Mouse (Mus musculus) spleen, adult 12 weeks (tissue): ENCODE results near the gene Arid3a.

Experiments used
- DNase-seq: peaks from one replicate; pipeline ENCODE4 v3.0.0; 2022; ENCODE audit warnings: low spot score

Arid3a gene

GRCm38 (mm10) chr10:79908167-79909091 is 18.4 kb upstream of the Arid3a start, which contains the start of gene Med16:
Gene Med16 (minus strand): TSS chr10:79908923.
- peak; percentile 93 for DNase-seq

GRCm38 (mm10) chr10:79909092-79909922 is 17.5 kb upstream of the Arid3a start:
- peak; percentile 45 for DNase-seq

GRCm38 (mm10) chr10:79910556-79910955 is 16.3 kb upstream of the Arid3a start, which contains the start of gene Gm26602:
Gene Gm26602 (plus strand): TSS chr10:79910856.
- no peak for DNase-seq

GRCm38 (mm10) chr10:79912412-79912811 is 14.4 kb upstream of the Arid3a start:
- DNase-seq, result no peak

GRCm38 (mm10) chr10:79914131-79914947 is 12.5 kb upstream of the Arid3a start:
- peak; percentile 31 for DNase-seq

- DNase-seq, result no peak
Observed at GRCm38 (mm10) chr10:79914948-79915596, 11.8 kb upstream of the Arid3a start.

- no peak for DNase-seq
Observed at GRCm38 (mm10) chr10:79916081-79916480, 10.8 kb upstream of the Arid3a start.

- DNase-seq, result peak; percentile 81
Observed at GRCm38 (mm10) chr10:79916808-79917531, 9.9 kb upstream of the Arid3a start, which contains the start of gene Kiss1r. Gene Kiss1r (plus strand): TSS chr10:79916971.

GRCm38 (mm10) chr10:79917532-79918100 is 9.2 kb upstream of the Arid3a start:
- DNase-seq, result no peak

GRCm38 (mm10) chr10:79918231-79919078 is 8.4 kb upstream of the Arid3a start:
- DNase-seq, result no peak

GRCm38 (mm10) chr10:79919251-79919849 is 7.5 kb upstream of the Arid3a start:
- no peak for DNase-seq

GRCm38 (mm10) chr10:79920056-79920890 is 6.6 kb upstream of the Arid3a start:
- DNase-seq, result no peak

- no peak for DNase-seq
Observed at GRCm38 (mm10) chr10:79920958-79921535, 5.8 kb upstream of the Arid3a start, which contains the start of gene R3hdm4. Gene R3hdm4 (minus strand): TSS chr10:79921208.

- DNase-seq, result no peak
Observed at GRCm38 (mm10) chr10:79921572-79921971, 5.3 kb upstream of the Arid3a start.

GRCm38 (mm10) chr10:79924998-79925784 is 1.7 kb upstream of the Arid3a start:
- peak; percentile 90 for DNase-seq

- DNase-seq, result peak; percentile 38
Observed at GRCm38 (mm10) chr10:79925785-79926490, 905 bp upstream of the Arid3a start.
